Mouse (Mus musculus) limb, embryonic 14.5 days (tissue): ENCODE measurements around the gene Gria4. TPM values are rescaled to one million over a fixed set of nuclear protein-coding genes. Genes with fewer than 3 reads are reported as not detected.

Experiments
- ATAC-seq: fragments of 200-750 bp; cut with Nextera tagmentation; 2 replicates; pipeline ENCODE4 v1.8.0; 2017; ENCODE audit warnings: low read depth, moderate number of reproducible peaks, moderate TSS enrichment; ENCODE audit not compliant: low FRiP score
- DNase-seq: peaks from one replicate; pipeline ENCODE4 v3.0.0-alpha.2; 2015; ENCODE audit warnings: low spot score
- H3K27ac ChIP-seq: fragments of 300-500 bp; sonication (generic); replicated peaks from 2 replicates; pipeline ENCODE4 v1.5.1; 2014; ENCODE audit warnings: low read depth, mild to moderate bottlenecking, low read length, moderate library complexity, mixed read lengths
- H3K27me3 ChIP-seq: fragments of 300-500 bp; sonication (generic); 2 replicates; pipeline ENCODE4 v1.6.1; 2014; ENCODE audit warnings: low read length, mixed read lengths; ENCODE audit not compliant: control insufficient read depth, insufficient read depth
- H3K36me3 ChIP-seq: fragments of 300-500 bp; sonication (generic); 2 replicates; pipeline ENCODE4 v1.6.1; 2014; ENCODE audit warnings: mild to moderate bottlenecking, low read length, moderate library complexity, mixed read lengths; ENCODE audit not compliant: control insufficient read depth, insufficient read depth
- H3K4me1 ChIP-seq: fragments of 300-500 bp; sonication (generic); 2 replicates; pipeline ENCODE4 v1.6.1; 2014; ENCODE audit warnings: antibody characterized with exemption, low read length, mixed read lengths; ENCODE audit not compliant: control insufficient read depth, insufficient read depth
- H3K4me2 ChIP-seq: fragments of 300-500 bp; sonication (generic); replicated peaks from 2 replicates; pipeline ENCODE4 v1.6.1; 2014; ENCODE audit warnings: low read depth, mild to moderate bottlenecking, low read length, moderate library complexity; ENCODE audit not compliant: severe bottlenecking
- H3K4me3 ChIP-seq: fragments of 300-500 bp; sonication (generic); replicated peaks from 2 replicates; pipeline ENCODE4 v1.5.1; 2014; ENCODE audit warnings: low read length
- H3K9ac ChIP-seq: fragments of 300-500 bp; sonication (generic); 2 replicates; pipeline ENCODE4 v1.6.1; 2014; ENCODE audit warnings: mild to moderate bottlenecking, low read depth, low read length, moderate library complexity; ENCODE audit not compliant: severe bottlenecking
- H3K9me3 ChIP-seq: fragments of 300-500 bp; sonication (generic); 2 replicates; pipeline ENCODE4 v1.6.1; 2016; ENCODE audit warnings: low read length; ENCODE audit not compliant: control insufficient read depth
- POLR2A ChIP-seq: fragments of 200-500 bp; IDR thresholded peaks from 2 replicates; pipeline ENCODE4 v1.8.0; 2012; ENCODE audit warnings: inconsistent platforms, mild to moderate bottlenecking, moderate library complexity, borderline replicate concordance; ENCODE audit not compliant: insufficient read depth, insufficient read length; ENCODE audit errors: extremely low read depth
- WGBS: fragments of 180-500 bp; shearing (Covaris S2); extraction: QIAGEN DNeasy Blood & Tissue Kit; methylation state at CpG from one replicate; pipeline ENCODE4 v1.1.7; 2014; 5-methylcytosine and 5-hydroxymethylcytosine counted together
- polyA plus RNA-seq, 2 experiments: library from polyadenylated mRNA; depleted of rRNA in 1 of 2; stranded (reverse) in 1 of 2; unstranded in 1 of 2; fragments of >200 nt; fragmentation: Nextera tagmentation in 1 of 2; extraction: Ambion mirVana in 1 of 2; gene quantifications; 2 replicates each; pipeline versions ENCODE4 v1.2.1 to v1.2.3; 2012 to 2014

Gene Gria4
- polyA plus RNA-seq, 2 experiments: 1.3 to 1.6 TPM

DNA sequence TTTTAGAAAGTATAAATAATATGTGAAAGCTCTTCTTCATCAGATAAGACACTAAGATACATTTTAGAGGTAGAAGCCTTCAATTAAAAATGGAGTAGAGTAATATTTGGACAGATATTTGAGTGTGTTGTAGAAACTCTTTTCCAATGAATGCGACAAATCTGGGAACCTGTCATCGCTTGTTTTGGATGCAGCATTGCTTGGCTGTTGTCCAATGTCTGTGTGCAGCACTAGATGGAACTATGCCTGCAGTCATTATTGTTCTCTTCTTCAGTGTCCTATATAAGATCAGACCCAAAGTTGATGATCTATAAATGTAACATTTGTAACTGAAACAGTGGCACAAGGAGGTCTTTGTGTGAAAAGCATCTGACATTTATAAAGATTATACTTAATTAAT is 115.8 kb downstream of the Gria4 start:
- Histone ChIP-seq H3K27ac (no peak overlapping the region), H3K9me3 (no peaks in the 10 kb centered on the region), H3K4me1 (no peaks in the 10 kb centered on the region), H3K4me2 (no peak overlapping the region), H3K27me3 (no peaks in the 10 kb centered on the region), H3K4me3 (no peak overlapping the region), H3K36me3 (no peaks in the 10 kb centered on the region), H3K9ac (no peak overlapping the region)
- WGBS: 80% methylated on average over 2 of the region's 2 CpGs
- DNase-seq (no peak), ATAC-seq (no peak)
- TF ChIP-seq POLR2A: no peak

DNA sequence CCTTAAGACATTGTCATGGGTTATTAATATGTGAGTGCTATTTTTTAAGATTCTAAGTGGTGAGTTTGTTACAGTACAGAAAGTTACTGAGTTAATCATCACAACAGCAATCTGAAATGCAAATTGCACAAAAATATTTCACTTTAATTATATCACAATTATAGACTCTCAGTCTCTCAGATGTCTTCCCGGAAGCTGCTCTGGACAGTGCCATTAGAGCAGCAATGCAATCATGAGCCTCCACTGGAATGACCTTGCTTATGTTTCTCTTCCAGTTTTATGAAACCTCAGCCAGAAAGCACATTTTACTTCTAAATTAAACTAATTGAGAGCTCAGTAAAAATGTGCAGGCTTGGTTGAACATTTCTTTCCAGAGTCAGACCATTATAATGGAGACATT is 116.9 kb downstream of the Gria4 start:
- Histone ChIP-seq H3K4me3 (no peak overlapping the region), H3K27ac (no peak overlapping the region), H3K36me3 (no peaks in the 10 kb centered on the region), H3K27me3 (no peaks in the 10 kb centered on the region), H3K4me1 (no peaks in the 10 kb centered on the region), H3K4me2 (no peak overlapping the region), H3K9ac (no peak overlapping the region), H3K9me3 (no peaks in the 10 kb centered on the region)
- 76% methylated on average over 1 of the region's 1 CpGs for WGBS
- ATAC-seq (no peak), DNase-seq (no peak)
- no peak for TF ChIP-seq POLR2A

DNA sequence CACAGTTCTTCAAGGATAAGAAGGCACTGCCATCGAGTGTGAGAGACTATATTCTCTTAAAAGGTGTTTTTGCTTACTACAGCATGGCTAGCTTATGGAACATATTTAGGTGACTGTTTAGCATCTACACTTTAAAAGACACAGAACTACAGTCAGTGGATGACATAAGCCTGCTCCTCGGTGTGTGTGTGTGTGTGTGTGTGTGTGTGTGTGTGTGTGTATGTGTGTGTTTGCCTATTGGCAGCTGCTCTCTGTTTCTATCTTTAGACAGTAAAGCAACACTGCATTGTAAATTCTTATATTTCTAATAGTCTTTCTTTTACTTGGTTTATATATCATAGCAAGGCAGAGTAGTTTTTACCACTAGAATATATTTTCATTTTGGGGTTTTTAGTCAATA is 130.3 kb downstream of the Gria4 start:
- Histone ChIP-seq H3K4me3 (no peak overlapping the region), H3K27ac (no peak overlapping the region), H3K4me1 (no peaks in the 10 kb centered on the region), H3K9me3 (no peaks in the 10 kb centered on the region), H3K36me3 (no peaks in the 10 kb centered on the region), H3K4me2 (no peak overlapping the region), H3K9ac (no peak overlapping the region), H3K27me3 (no peaks in the 10 kb centered on the region)
- ATAC-seq (no peak), DNase-seq (no peak)
- 71% methylated on average over 2 of the region's 2 CpGs for WGBS
- no peak for TF ChIP-seq POLR2A

DNA sequence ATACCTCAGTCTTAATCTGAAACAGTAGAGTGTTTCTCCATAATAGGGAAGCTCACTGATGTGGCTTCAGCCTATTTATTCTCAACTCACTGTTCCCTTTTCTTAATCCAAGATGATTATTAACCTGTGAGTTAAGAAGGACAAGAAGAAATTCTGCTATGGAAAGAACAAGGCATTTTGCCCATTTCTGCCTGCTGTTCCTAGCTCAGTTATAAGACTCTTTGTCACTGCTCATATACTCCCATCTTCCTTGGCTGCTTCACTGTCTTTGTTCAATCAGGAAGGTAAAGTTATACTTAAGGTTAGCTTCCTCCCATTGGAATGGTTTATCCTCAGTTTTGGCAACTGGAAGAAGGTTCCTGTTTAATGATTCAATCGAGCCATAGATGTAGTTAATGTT is 133.6 kb downstream of the Gria4 start:
- no peak for ATAC-seq
- no peak for TF ChIP-seq POLR2A

DNA sequence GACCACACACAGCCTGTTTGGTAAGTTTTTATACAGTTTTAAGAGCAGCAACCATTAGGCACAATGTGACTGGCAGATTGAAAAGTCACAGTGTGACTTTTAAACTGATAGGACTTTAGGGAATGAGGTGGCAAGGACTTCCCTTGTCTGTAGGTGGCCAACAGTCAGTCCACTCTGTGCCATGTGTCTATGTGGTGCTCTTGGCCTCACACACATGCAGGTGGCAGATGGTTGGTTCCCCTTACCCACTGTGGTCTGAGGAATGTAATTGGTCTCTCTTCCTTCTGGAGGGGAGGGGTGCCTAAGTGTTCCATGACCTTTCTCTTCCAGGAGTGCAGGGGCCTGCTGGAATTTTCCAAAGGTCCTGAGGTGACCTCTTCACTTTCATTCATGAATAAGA is 137.1 kb downstream of the Gria4 start:
- Histone ChIP-seq H3K27me3 (no peaks in the 10 kb centered on the region), H3K36me3 (no peaks in the 10 kb centered on the region), H3K27ac (no peak overlapping the region), H3K4me3 (no peak overlapping the region), H3K4me1 (no peaks in the 10 kb centered on the region), H3K9me3 (no peaks in the 10 kb centered on the region), H3K9ac (no peak overlapping the region), H3K4me2 (no peak overlapping the region)
- DNase-seq (no peak), ATAC-seq (no peak)
- no peak for TF ChIP-seq POLR2A

More for the DNA sequence above, 133.6 kb downstream of the Gria4 start:
- no peaks in the 10 kb centered on the region for H3K36me3 ChIP-seq
- H3K27me3 ChIP-seq: no peaks in the 10 kb centered on the region
- WGBS: 84% methylated on average over 1 of the region's 1 CpGs
- no peaks in the 10 kb centered on the region for H3K4me1 ChIP-seq
- no peak overlapping the region for H3K27ac ChIP-seq
- H3K4me2 ChIP-seq: no peak overlapping the region
- no peak overlapping the region for H3K4me3 ChIP-seq
- no peaks in the 10 kb centered on the region for H3K9me3 ChIP-seq
- DNase-seq: no peak
- H3K9ac ChIP-seq: no peak overlapping the region

DNA sequence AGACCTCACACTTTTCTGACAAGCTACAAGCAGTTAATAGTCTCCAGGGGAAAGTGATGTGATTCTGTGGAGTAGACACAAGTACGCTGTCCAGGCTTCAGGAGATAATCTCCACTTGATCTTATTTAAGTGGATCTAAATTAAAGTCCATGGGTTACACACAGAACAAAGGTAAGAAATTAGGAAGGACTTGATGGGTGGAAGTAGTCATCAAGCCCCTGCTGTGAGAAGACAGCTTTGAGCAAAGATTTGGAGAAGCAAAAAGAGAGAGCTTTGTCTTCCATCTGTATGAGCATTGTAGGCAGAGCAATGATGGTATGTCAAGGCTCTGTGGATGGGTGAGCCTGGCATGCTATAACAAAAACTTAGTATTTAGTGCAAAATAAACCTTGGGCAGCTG is 141.7 kb downstream of the Gria4 start:
- Histone ChIP-seq H3K4me3 (no peak overlapping the region), H3K4me2 (no peak overlapping the region), H3K4me1 (no peaks in the 10 kb centered on the region), H3K9ac (no peak overlapping the region), H3K9me3 (no peaks in the 10 kb centered on the region), H3K36me3 (no peaks in the 10 kb centered on the region), H3K27me3 (no peaks in the 10 kb centered on the region), H3K27ac (no peak overlapping the region)
- DNase-seq (no peak), ATAC-seq (no peak)
- WGBS: 79% methylated on average over 1 of the region's 1 CpGs
- TF ChIP-seq POLR2A: no peak
